Mouse (Mus musculus) forebrain, embryonic 11.5 days (tissue): ENCODE measurements at regions not wholly inside any gene's neighbourhood (a gene's known extent, or its start where the extent isn't known, plus 50 kb on each side); places are given as distances from the start of the nearest gene placed in this dataset.
A peak's percentile ranks its signal among the peaks of the same experiment; 100 is the strongest.

ENCODE experiments used
- ATAC-seq: fragments of 200-750 bp; cut with Nextera tagmentation; replicated peaks from 2 replicates; pipeline ENCODE4 v1.8.0; 2017; ENCODE audit warnings: moderate TSS enrichment; ENCODE audit not compliant: low FRiP score
- DNase-seq: peaks from one replicate; pipeline ENCODE4 v3.0.0-alpha.2; 2017; ENCODE audit warnings: low spot score
- H3K27ac ChIP-seq: fragments of 300-500 bp; sonication (generic); 2 replicates; pipeline ENCODE4 v1.5.1; 2014; ENCODE audit warnings: low read depth, low read length
- H3K27me3 ChIP-seq: fragments of 300-500 bp; sonication (generic); 2 replicates; pipeline ENCODE4 v1.6.1; 2014; ENCODE audit warnings: mild to moderate bottlenecking, low read length, mixed read lengths; ENCODE audit not compliant: control insufficient read depth, insufficient read depth
- H3K36me3 ChIP-seq: fragments of 300-500 bp; sonication (generic); 2 replicates; pipeline ENCODE4 v1.6.1; 2014; ENCODE audit warnings: mild to moderate bottlenecking, low read length, moderate library complexity, mixed read lengths; ENCODE audit not compliant: control insufficient read depth, insufficient read depth
- H3K4me1 ChIP-seq: fragments of 300-500 bp; sonication (generic); replicated peaks from 2 replicates; pipeline ENCODE4 v1.6.1; 2014; ENCODE audit warnings: low read length, mixed read lengths; ENCODE audit not compliant: control insufficient read depth, insufficient read depth
- H3K4me2 ChIP-seq: fragments of 300-500 bp; sonication (generic); 2 replicates; pipeline ENCODE4 v1.6.1; 2014; ENCODE audit warnings: low read depth, mild to moderate bottlenecking, low read length, moderate library complexity, mixed read lengths; ENCODE audit not compliant: severe bottlenecking
- H3K4me3 ChIP-seq: fragments of 300-500 bp; sonication (generic); 2 replicates; pipeline ENCODE4 v1.5.1; 2014; ENCODE audit warnings: low read depth, low read length
- H3K9ac ChIP-seq: fragments of 300-500 bp; sonication (generic); 2 replicates; pipeline ENCODE4 v1.6.1; 2014; ENCODE audit warnings: low read length
- H3K9me3 ChIP-seq: fragments of 300-500 bp; sonication (generic); 2 replicates; pipeline ENCODE4 v1.6.1; 2016; ENCODE audit warnings: low read length, mixed read lengths; ENCODE audit not compliant: control insufficient read depth
- WGBS: fragments of 180-500 bp; shearing (Covaris S2); extraction: QIAGEN DNeasy Blood & Tissue Kit; methylation state at CpG from one replicate; pipeline ENCODE4 v1.1.7; 2014; 5-methylcytosine and 5-hydroxymethylcytosine counted together

GRCm38 (mm10) chr1:128687236-128687927, 95.3 kb upstream of the Cxcr4 start:
- Histone ChIP-seq H3K4me3 (no peak overlapping the region), H3K9me3 (no peaks in the 10 kb centered on the region), H3K36me3 (no peaks in the 10 kb centered on the region), H3K9ac (peak overlapping the region; percentile 20; the same call in 1 of the 2 replicates), H3K4me1 (peaks cover 19% of the 10 kb centered on the region; the same call in 1 of the 2 replicates), H3K4me2 (peak overlapping the region; percentile 24; the same call in 1 of the 2 replicates), H3K27ac (peak overlapping the region; percentile 78), H3K27me3 (no peaks in the 10 kb centered on the region)
- ATAC-seq (peak; percentile 82), DNase-seq (peak; percentile 64)
- WGBS = 6% methylated on average over 9 of the region's 9 CpGs

GRCm38 (mm10) chr1:128685467-128686137, 93.5 kb upstream of the Cxcr4 start:
- no peaks in the 10 kb centered on the region for H3K9me3 ChIP-seq
- WGBS = 33% methylated on average over 8 of the region's 8 CpGs
- H3K27me3 ChIP-seq = no peaks in the 10 kb centered on the region
- H3K4me1 ChIP-seq = peaks cover 17% of the 10 kb centered on the region; the same call in 1 of the 2 replicates
- DNase-seq (no peak), ATAC-seq (peak; percentile 31)
- peak overlapping the region; percentile 20; the same call in 1 of the 2 replicates for H3K27ac ChIP-seq
- H3K4me3 ChIP-seq = no peak overlapping the region
- H3K4me2 ChIP-seq = no peak overlapping the region
- no peaks in the 10 kb centered on the region for H3K36me3 ChIP-seq
- H3K9ac ChIP-seq = no peak overlapping the region

- Histone ChIP-seq H3K36me3 (no peaks in the 10 kb centered on the region), H3K27ac (no peak overlapping the region), H3K27me3 (no peaks in the 10 kb centered on the region), H3K4me3 (no peak overlapping the region), H3K9me3 (no peaks in the 10 kb centered on the region), H3K9ac (no peak overlapping the region), H3K4me2 (no peak overlapping the region), H3K4me1 (peaks cover 17% of the 10 kb centered on the region; the same call in 1 of the 2 replicates)
- DNase-seq (no peak), ATAC-seq (no peak)
- 70% methylated on average over 8 of the region's 8 CpGs for WGBS
Measured at GRCm38 (mm10) chr1:128682942-128683341, 90.8 kb upstream of the Cxcr4 start.

GRCm38 (mm10) chr1:128681261-128681660, 89.2 kb upstream of the Cxcr4 start:
- DNase-seq (no peak), ATAC-seq (no peak)
- Histone ChIP-seq H3K9me3 (no peaks in the 10 kb centered on the region), H3K9ac (no peak overlapping the region), H3K27ac (no peak overlapping the region), H3K4me1 (peaks cover 5% of the 10 kb centered on the region; the same call in 1 of the 2 replicates), H3K36me3 (no peaks in the 10 kb centered on the region), H3K4me3 (no peak overlapping the region), H3K4me2 (no peak overlapping the region), H3K27me3 (no peaks in the 10 kb centered on the region)
- WGBS = 69% methylated on average over 4 of the region's 4 CpGs

- no peak overlapping the region for H3K27ac ChIP-seq
- H3K27me3 ChIP-seq = no peaks in the 10 kb centered on the region
- H3K9ac ChIP-seq = no peak overlapping the region
- H3K36me3 ChIP-seq = no peaks in the 10 kb centered on the region
- 49% methylated on average over 3 of the region's 3 CpGs for WGBS
- ATAC-seq (no peak), DNase-seq (no peak)
- H3K4me1 ChIP-seq = no peaks in the 10 kb centered on the region; the same call in 1 of the 2 replicates
- H3K9me3 ChIP-seq = no peaks in the 10 kb centered on the region
- no peak overlapping the region for H3K4me2 ChIP-seq
- no peak overlapping the region for H3K4me3 ChIP-seq
Measured at GRCm38 (mm10) chr1:128680538-128680937, 88.4 kb upstream of the Cxcr4 start.

GRCm38 (mm10) chr1:128680012-128680411, 87.9 kb upstream of the Cxcr4 start:
- H3K9ac ChIP-seq = no peak overlapping the region
- DNase-seq = no peak
- H3K4me2 ChIP-seq = no peak overlapping the region
- 81% methylated on average over 5 of the region's 5 CpGs for WGBS
- no peaks in the 10 kb centered on the region for H3K36me3 ChIP-seq
- H3K27ac ChIP-seq = no peak overlapping the region
- H3K27me3 ChIP-seq = no peaks in the 10 kb centered on the region
- peak; percentile 39; the same call in 1 of the 2 replicates for ATAC-seq
- H3K4me1 ChIP-seq = no peaks in the 10 kb centered on the region; the same call in 1 of the 2 replicates
- no peaks in the 10 kb centered on the region for H3K9me3 ChIP-seq
- H3K4me3 ChIP-seq = no peak overlapping the region

- WGBS = 32% methylated on average over 18 of the region's 18 CpGs
- H3K9ac ChIP-seq = peak overlapping the region; percentile 13; the same call in 1 of the 2 replicates
- H3K36me3 ChIP-seq = no peaks in the 10 kb centered on the region
- H3K27me3 ChIP-seq = no peaks in the 10 kb centered on the region
- H3K4me3 ChIP-seq = no peak overlapping the region
- peak; percentile 42; the same call in 1 of the 2 replicates for ATAC-seq
- DNase-seq = no peak
- H3K9me3 ChIP-seq = no peaks in the 10 kb centered on the region
- H3K4me2 ChIP-seq = no peak overlapping the region
- no peaks in the 10 kb centered on the region; the same call in 1 of the 2 replicates for H3K4me1 ChIP-seq
- peak overlapping the region; percentile 19; the same call in 1 of the 2 replicates for H3K27ac ChIP-seq
Measured at GRCm38 (mm10) chr1:128679005-128679980, 87.2 kb upstream of the Cxcr4 start.

- Histone ChIP-seq H3K36me3 (no peaks in the 10 kb centered on the region), H3K4me3 (no peak overlapping the region), H3K27me3 (no peaks in the 10 kb centered on the region), H3K4me1 (no peaks in the 10 kb centered on the region; the same call in 1 of the 2 replicates), H3K9me3 (no peaks in the 10 kb centered on the region), H3K4me2 (no peak overlapping the region), H3K27ac (no peak overlapping the region), H3K9ac (no peak overlapping the region)
- ATAC-seq = no peak
- no peak for DNase-seq
- 84% methylated on average over 5 of the region's 5 CpGs for WGBS
Measured at GRCm38 (mm10) chr1:128675538-128675937, 83.4 kb upstream of the Cxcr4 start.
